Mouse (Mus musculus) adrenal gland, postnatal 25 days (tissue): ENCODE data around the gene Prdm11. TPM values are rescaled to one million over a fixed set of nuclear protein-coding genes. Genes with fewer than 3 reads are reported as not detected.
A peak's percentile ranks its signal among the peaks of the same experiment; 100 is the strongest.

Source experiments
- DNase-seq: peaks from one replicate; pipeline ENCODE4 v3.0.0; 2021; ENCODE audit warnings: mixed read lengths
- total RNA-seq: library from RNA; stranded (reverse); gene quantifications from 2 replicates; pipeline ENCODE4 v1.2.3, GENCODE M21; 2021

Prdm11 gene
- total RNA-seq, 1 experiment from 2014 or later: 63.1 TPM

DNA sequence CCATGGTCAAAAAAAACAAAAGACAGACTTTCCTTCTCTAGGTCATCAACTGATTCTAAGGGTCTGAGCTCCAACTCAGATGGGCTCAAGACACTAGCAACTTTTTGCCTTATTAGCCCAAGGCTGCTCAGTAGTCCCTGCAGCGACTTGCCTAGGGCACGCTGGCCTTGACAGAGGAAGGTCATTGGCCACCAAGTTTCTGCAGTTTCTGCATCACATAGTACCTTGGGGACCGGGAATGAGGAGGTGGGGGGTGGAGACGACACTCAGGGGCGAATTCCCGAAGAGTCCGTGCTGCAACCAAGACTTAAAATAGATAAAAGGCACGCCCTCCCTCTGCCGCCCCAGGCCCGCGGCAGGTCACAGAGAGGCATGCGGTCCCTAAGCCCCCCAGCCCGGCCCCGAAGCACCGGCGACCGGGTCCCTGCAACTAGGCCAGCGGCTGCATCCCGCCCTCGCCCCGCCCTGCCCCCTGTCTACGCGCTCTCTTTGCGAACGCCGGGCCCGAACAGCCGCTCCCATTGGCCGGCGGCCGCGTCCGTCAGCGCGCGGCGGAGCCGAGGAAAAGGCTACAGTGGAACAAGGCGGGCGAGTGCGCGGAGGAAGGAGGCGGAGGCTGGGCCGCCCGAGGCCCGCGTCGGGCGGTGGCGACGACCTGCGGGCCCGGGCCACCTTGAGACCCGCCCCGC, 694 bp downstream of the Prdm11 start:
- peak; percentile 97 for DNase-seq

DNA sequence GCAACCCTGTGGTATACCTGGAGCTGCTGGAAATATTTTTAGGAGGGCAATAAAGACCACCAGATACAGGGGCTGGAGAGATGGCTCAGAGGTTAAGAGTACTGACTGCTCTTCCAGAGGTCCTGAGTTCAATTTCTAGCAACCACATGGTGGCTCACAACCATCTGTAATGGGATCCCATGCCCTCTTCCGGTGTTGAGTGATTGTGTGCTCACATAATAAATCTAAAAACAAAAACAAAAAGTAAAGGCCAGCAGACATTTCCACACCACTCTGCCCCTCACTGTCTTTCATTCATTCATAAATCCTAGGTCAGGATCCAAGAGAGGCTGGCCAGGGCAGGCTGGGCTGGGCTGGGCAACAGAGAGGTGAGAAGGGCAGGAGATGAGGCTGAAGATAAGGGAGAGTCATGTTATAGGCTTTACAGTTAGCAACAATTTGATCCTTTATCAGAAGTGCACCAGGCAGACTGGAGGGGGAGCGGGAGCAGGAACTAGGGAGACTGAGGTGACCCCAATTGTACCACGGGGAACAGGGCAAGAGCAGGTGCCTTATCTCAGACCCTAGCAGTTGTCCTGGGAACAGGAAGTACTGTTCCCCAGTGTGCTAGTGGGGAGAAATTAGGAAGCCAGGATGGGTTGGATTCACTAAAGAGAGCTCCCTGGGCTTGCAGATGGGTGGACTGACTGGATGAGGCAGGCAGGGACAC, 2.4 kb downstream of the Prdm11 start:
- DNase-seq: no peak

- no peak for DNase-seq
Measured at GRCm38 (mm10) chr2:93041470-93041869, 4.5 kb downstream of the Prdm11 start.

GRCm38 (mm10) chr2:93040841-93041240, 5.1 kb downstream of the Prdm11 start:
- DNase-seq: no peak

- DNase-seq: no peak
Measured at GRCm38 (mm10) chr2:93039706-93040105, 6.3 kb downstream of the Prdm11 start.

GRCm38 (mm10) chr2:93039043-93039442, 6.9 kb downstream of the Prdm11 start:
- no peak for DNase-seq

DNA sequence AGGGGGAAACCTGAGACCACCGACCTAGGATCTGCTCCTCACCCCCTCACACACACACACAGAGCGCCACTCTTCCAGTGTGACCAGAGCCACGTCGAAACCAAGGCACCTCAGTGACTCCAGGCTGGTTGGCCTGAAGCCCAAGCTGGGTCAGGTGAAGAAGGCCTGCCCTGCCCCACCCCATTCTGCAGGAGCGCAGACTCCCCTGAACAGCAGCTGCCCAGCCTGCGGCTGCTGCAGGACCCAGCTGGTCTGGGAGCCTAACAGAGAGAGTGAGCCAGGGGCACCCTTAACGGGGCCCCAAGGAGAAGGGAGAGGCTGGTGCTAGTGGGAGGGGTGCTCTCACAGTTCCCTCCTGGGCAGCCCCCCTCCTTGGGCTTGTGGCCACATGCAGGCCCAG, 10.3 kb downstream of the Prdm11 start:
- no peak for DNase-seq

DNA sequence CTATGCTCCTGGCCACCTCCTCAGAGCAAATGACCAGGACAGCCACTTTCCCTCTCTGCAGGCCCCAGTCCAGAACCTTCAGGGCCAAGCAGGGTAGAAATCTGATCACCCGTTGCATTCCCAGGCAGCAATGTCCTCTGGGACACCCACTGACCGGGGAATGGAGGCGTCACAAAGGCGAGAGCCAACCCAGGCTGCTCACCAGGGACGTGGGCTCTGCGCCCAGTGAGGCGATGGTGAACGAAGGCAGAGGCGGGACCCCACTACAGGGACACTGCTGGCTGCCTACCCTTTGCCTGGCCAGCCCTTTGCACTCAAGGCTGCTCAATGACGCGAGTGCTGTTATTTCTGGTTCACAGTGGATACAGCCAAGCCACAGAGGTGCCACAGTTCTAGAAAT, 13.3 kb downstream of the Prdm11 start:
- DNase-seq: peak; percentile 79

- peak; percentile 58 for DNase-seq
Measured at GRCm38 (mm10) chr2:93032049-93032448, 13.9 kb downstream of the Prdm11 start.

GRCm38 (mm10) chr2:93031021-93031420, 14.9 kb downstream of the Prdm11 start:
- DNase-seq: no peak

DNA sequence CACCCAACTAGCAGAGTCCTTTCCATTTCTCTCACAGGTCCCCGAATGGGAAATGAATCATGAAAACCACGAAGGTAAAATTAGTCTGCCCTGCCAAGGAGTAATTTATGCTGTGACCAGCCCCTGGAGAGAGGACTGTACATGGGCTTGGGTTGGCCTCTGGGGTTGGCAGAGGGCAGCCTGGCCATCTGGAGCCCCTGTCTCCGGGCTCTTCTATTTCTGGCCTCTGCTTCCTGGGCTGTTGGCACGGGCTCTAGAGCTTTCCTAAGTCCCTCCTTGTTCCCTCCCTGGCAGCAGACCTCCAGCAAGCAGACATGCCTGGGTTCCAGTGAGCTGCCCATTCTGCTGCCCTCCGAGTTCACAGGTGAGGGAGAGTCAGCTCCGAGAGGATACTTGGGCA, 15.9 kb downstream of the Prdm11 start:
- no peak for DNase-seq

- DNase-seq: peak; percentile 56
Measured at GRCm38 (mm10) chr2:93029267-93030060, 16.5 kb downstream of the Prdm11 start.

DNA sequence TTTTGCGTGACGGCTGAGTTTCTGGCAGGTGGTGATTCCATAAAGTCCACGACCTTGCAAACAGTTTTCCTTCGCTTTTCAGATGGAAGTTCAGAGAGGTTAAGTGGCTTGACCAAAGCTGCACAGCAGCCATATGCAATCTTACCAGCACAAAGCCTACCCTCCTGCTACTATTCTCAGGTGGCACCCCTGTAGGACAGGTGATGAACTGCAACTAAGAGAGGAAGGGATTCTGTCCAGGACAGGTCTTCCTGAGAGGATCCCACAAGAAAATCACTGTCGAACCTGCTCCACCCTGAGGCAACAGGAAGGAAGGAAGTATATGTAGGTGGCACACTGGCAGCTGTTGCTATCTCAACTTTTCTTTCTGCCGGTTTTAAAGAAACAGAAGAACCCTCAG, 17.1 kb downstream of the Prdm11 start:
- DNase-seq: no peak

GRCm38 (mm10) chr2:93027713-93028112, 18.3 kb downstream of the Prdm11 start:
- no peak for DNase-seq

- DNase-seq: no peak
Measured at GRCm38 (mm10) chr2:93024431-93024830, 21.5 kb downstream of the Prdm11 start.

- peak; percentile 40 for DNase-seq
Measured at GRCm38 (mm10) chr2:93018854-93019253, 27.1 kb downstream of the Prdm11 start.

GRCm38 (mm10) chr2:93017151-93017550, 28.8 kb downstream of the Prdm11 start:
- no peak for DNase-seq

DNA sequence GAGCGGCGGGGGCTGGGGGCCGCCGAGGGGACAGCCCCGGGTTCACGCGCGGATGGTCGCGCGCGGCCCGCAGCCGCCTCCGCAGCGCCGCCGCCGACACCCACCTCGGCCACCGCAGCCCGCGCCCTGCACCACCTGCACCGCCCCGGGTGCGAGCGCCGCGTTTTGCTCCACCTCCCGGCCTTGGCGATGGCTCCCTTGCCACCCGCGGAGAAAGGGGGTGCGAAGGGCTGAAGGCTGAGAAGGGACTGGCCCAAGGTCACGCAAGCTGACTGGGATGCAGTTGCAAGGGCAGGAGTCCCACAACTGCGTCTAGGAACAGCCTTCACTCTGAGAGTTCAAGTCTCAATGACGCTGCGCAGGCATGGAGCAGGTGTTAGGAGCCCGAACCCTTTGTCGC, 30.9 kb downstream of the Prdm11 start:
- peak; percentile 85 for DNase-seq

- peak; percentile 87 for DNase-seq
Measured at GRCm38 (mm10) chr2:93014093-93014937, 31.7 kb downstream of the Prdm11 start.

DNA sequence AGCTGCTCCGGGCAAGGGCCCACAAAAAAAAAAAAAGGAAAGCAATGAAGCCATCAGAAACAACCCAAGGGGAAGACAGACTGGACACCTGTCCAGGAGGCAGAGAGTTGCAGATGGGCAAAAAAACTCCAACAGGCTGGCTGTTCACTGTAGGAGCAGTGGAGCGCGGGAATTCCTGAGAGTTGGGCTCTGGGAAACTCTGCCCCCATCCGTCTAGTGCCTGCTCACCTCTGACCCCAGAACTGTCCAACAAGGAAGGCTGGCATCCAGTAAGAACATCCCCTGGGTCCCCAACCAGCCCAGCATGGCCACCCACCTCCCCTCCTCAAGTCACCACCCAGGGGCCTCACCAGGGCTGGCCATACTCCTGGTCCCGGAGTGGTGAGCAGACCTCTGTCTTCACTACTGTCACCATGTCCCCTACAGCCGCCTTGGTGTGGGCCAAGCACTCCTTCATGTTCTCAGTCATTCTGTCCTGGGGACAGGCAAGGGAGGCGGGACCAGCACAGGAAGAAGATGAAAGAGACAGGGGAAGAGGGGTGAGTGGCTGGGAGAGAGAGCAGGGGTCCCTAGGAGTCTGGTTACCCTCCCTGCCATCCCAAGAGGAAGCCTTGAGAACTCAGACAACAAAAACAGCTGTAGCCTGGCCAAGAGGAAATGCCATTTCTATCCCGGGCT, 32.4 kb downstream of the Prdm11 start:
- no peak for DNase-seq

GRCm38 (mm10) chr2:93012976-93013375, 33.0 kb downstream of the Prdm11 start:
- peak; percentile 27 for DNase-seq

- DNase-seq: no peak
Measured at GRCm38 (mm10) chr2:93011933-93012332, 34.0 kb downstream of the Prdm11 start.
